Mouse (Mus musculus): ENCODE results near the gene Tmem63b. TPM values are rescaled to one million over a fixed set of nuclear protein-coding genes. Genes with fewer than 3 reads are reported as not detected.

Gene Tmem63b
- 10 to 100 TPM; 66.5 to 81.6 TPM for total RNA-seq (2021)
- long read RNA-seq, experiment 1, transcript Tmem63b-201 (24 exons, 3,284 nt) = major isoform, 9 of 68 reads
- long read RNA-seq, experiment 1, partial matches to known transcripts = 8 of 68 reads
- long read RNA-seq, experiment 1, other reads (novel, unspliced or antisense) = 51 of 68 reads
- long read RNA-seq, experiment 2, transcript Tmem63b-201 (24 exons, 3,284 nt) = major isoform, 6 of 72 reads
- long read RNA-seq, experiment 2, partial matches to known transcripts = 12 of 72 reads
- long read RNA-seq, experiment 2, other reads (novel, unspliced or antisense) = 54 of 72 reads

GRCm38 (mm10) chr17:45686716-45687115 lies at the start of gene Tmem63b:
TSS of gene Tmem63b (minus strand) at chr17:45686905.
- Histone ChIP-seq H3K27ac (peak within 1 kb of the TSS; percentile 98), H3K4me3 (peak within 1 kb of the TSS; percentile 94)
- TF ChIP-seq CTCF (IDR thresholded peaks at IDR 0.05) = no peak
- DNase-seq = no peak
- intact Hi-C loops (cut with DNase I) = no loop called here

GRCm38 (mm10) chr17:45735382-45736310 lies 48.9 kb upstream of the Tmem63b start:
- intact Hi-C loops (cut with DNase I) = loop anchor here (1.0 to 5.0 kb wide), 3 partner anchors 81 to 297 kb away; partner anchors contain the start of gene Vegfa
- TF ChIP-seq CTCF (IDR thresholded peaks at IDR 0.05) = peak; percentile 89

DNA sequence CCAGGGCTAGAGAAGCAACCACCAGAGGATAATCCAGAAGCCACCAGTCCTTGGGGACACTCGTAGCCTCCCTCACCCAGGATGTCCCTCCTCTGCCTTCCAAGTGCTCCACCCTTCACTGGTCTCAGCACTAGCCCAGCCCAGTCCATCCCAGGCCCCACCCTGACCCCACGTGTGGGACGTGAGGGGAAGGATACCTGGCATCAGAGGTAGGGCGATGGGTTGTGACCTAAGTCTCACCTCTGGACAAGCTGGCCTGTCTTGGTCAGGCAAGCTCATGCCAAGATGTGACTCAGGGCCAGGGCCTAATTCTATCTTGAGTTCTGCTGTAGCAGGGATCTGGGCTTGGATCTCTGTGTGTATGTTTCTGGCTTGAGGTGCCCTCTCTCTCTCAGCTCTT lies 48.2 kb upstream of the Tmem63b start:
- no peak for TF ChIP-seq CTCF (IDR thresholded peaks at IDR 0.05)
- intact Hi-C loops (cut with DNase I) = loop anchor here (1.0 to 5.0 kb wide), 4 partner anchors 82 to 303 kb away; partner anchors contain the start of gene Vegfa
- no peak overlapping the region for H3K4me3 ChIP-seq
- peak overlapping the region; percentile 89 for H3K27ac ChIP-seq
- peak; percentile 60 for DNase-seq

More at GRCm38 (mm10) chr17:45735382-45736310, 48.9 kb upstream of the Tmem63b start:
- Histone ChIP-seq H3K4me3 (peak overlapping the region; percentile 78), H3K27ac (peak overlapping the region; percentile 89)
- DNase-seq = peak; percentile 90

DNA sequence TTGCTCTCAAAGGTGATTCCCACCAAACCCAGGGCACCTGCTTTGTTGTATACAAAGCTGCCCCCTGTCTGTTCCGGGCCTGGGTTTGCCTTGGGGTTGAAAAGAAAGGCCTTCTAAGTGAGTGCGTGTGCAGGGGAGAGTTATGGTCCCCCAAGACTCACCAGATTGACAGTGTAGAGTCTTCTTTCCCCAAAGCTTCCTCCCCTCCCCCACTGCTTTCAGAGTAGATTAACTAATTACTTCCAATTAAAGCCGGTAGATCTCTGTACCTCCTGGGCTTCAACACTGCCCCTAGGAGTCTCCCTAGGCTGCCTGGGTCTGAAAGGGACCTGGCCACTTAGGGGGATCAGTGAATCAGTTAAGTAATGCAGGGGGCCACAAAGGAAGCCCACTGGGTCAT lies 47.6 kb upstream of the Tmem63b start:
- intact Hi-C loops (cut with DNase I) = loop anchor here (1.0 to 2.0 kb wide), 2 partner anchors 82 to 304 kb away; no protein-coding TSS in a partner anchor
- TF ChIP-seq CTCF (IDR thresholded peaks at IDR 0.05) = no peak
- Histone ChIP-seq H3K4me3 (peak overlapping the region; percentile 61), H3K27ac (peak overlapping the region; percentile 89)
- no peak for DNase-seq

GRCm38 (mm10) chr17:45733735-45734301 lies 47.1 kb upstream of the Tmem63b start, which contains the start of gene 1600014C23Rik:
TSS of gene 1600014C23Rik (minus strand) at chr17:45733844.
- peak within 1 kb of the TSS; percentile 89 for H3K27ac ChIP-seq
- intact Hi-C loops (cut with DNase I) = loop anchor here (1.0 to 2.0 kb wide), 2 partner anchors 83 to 304 kb away; no protein-coding TSS in a partner anchor
- DNase-seq = peak; percentile 84

GRCm38 (mm10) chr17:45733038-45733734 lies 46.5 kb upstream of the Tmem63b start:
- TF ChIP-seq CTCF (IDR thresholded peaks at IDR 0.05) = no peak
- Histone ChIP-seq H3K4me3 (peak overlapping the region; percentile 61), H3K27ac (peak overlapping the region; percentile 89)
- peak; percentile 48 for DNase-seq
- intact Hi-C loops (cut with DNase I) = no loop called here

More at GRCm38 (mm10) chr17:45733735-45734301, 47.1 kb upstream of the Tmem63b start, which contains the start of gene 1600014C23Rik:
- peak within 1 kb of the TSS; percentile 61 for H3K4me3 ChIP-seq
- TF ChIP-seq CTCF (IDR thresholded peaks at IDR 0.05) = no peak

DNA sequence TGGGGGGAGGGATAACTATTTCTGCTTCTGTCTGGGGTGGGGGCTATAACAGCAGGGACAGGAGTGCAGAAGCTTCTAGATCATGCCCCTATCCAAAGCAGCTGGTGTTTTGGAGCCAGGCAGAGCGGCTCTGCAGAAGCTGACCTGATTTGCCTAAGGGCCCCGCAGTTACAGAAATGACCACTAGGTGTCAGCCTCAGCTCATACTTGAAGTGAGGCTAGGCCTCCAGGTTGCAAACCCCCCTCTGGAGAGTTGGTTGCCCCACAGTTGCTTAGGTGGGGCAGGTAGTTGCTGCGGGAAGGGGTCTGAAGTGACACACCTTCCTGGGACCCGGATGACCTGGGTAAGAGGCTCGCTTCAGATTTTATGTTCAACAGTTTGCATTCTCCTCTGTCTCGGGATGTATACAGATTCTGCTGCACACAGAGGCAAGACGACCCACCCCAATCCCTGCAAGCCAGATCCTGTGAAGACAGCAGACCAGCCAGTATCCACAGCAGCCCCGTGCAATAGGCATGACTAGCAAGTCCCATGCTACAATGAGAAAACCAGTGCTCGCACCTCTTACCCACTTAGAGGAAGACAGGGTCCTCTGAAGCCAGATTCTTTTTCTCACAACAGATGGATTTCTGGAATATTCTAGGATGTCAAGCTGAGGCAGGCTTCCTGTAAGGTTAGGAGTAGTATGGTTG lies 44.6 kb upstream of the Tmem63b start:
- intact Hi-C loops (cut with DNase I) = loop anchor here (2.0 kb wide), 1 partner anchor 401 kb away; no protein-coding TSS in a partner anchor

GRCm38 (mm10) chr17:45730696-45731095 lies 44.0 kb upstream of the Tmem63b start:
- DNase-seq = no peak
- intact Hi-C loops (cut with DNase I) = loop anchor here (2.0 kb wide), 1 partner anchor 402 kb away; no protein-coding TSS in a partner anchor
- no peak overlapping the region for H3K4me3 ChIP-seq
- TF ChIP-seq CTCF (IDR thresholded peaks at IDR 0.05) = no peak
- peak overlapping the region; percentile 90 for H3K27ac ChIP-seq

More for the DNA sequence above, 44.6 kb upstream of the Tmem63b start:
- DNase-seq = peak; percentile 90
- peak overlapping the region; percentile 90 for H3K27ac ChIP-seq
- peak overlapping the region; percentile 17; the same call in 1 of the 2 replicates for H3K4me3 ChIP-seq
- peak; percentile 99 for TF ChIP-seq CTCF (IDR thresholded peaks at IDR 0.05)

DNA sequence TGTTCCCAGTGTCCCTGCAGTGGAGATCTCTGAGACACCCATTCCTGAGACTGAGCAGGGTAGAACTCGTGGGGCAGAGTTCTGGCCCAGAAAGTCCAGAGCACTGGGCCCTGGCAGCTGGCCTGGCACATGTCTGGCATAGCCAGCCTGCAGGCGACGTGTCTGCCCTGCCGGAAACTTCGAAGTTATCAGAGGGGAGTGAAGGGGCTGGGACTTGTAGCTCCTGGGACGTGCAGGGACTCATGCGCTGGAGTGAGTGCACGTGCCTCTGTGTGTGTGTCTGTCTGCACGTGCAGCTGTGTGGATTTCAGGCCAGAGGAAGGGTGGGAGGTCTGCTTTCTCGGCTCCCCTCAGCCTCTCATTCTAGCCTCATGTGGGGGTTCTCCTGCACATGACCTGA lies 42.7 kb upstream of the Tmem63b start:
- peak; percentile 57 for DNase-seq
- TF ChIP-seq CTCF (IDR thresholded peaks at IDR 0.05) = no peak
- H3K27ac ChIP-seq = peak overlapping the region; percentile 90
- intact Hi-C loops (cut with DNase I) = no loop called here
- no peak overlapping the region for H3K4me3 ChIP-seq

DNA sequence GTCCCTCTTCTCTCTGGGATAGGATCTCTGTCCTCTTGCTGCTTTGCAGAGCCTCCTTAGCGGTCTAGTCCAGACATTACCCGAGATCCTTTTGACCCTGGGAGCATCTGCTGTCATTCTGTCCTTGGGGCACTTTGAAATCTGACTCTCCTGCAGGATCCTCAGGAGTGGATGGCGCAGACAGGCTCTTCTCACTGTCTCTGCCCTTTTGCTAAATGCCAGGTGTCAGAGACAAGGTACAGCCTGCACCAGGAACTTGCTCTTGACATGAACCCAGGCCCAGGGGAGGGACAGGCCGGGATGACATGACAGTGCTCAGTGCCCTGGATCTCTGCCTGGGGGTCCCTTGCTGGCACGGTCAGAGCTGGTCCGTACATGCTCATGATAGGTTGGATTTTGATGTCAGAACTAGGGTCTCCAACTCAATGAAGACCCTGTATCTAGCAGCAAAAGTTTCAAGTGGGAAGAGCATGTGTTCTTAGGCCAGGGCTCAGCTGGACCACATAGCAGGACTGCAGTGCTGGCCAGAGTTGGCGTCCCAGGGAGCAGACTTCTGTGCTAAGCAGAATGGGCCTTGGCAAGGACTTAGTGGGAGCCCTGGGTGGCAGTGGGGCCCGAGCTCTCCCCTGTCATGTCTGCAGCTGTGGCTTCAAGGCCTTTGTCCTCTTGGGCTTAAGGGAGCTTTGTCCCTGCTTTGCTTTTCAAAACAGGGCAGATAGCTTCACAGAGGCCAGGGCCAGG lies 41.4 kb upstream of the Tmem63b start:
- H3K27ac ChIP-seq = peak overlapping the region; percentile 90
- intact Hi-C loops (cut with DNase I) = no loop called here
- no peak for TF ChIP-seq CTCF (IDR thresholded peaks at IDR 0.05)
- DNase-seq = peak; percentile 78
- H3K4me3 ChIP-seq = no peak overlapping the region
